Mouse (Mus musculus): ENCODE measurements at regions not wholly inside any gene's neighbourhood (a gene's known extent, or its start where the extent isn't known, plus 50 kb on each side); places are given as distances from the start of the nearest gene placed in this dataset.

- TF ChIP-seq GATA1 (IDR thresholded peaks at IDR 0.05; ENCODE audit: low read length) = no peak
Measured at GRCm38 (mm10) chr5:33521951-33522742, 88.4 kb upstream of the Nkx1-1 start.

GRCm38 (mm10) chr5:33520856-33521255 lies 87.1 kb upstream of the Nkx1-1 start:
- no peak for TF ChIP-seq GATA1 (IDR thresholded peaks at IDR 0.05; ENCODE audit: low read length)

- no peak for TF ChIP-seq GATA1 (IDR thresholded peaks at IDR 0.05; ENCODE audit: low read length)
Measured at GRCm38 (mm10) chr5:33519394-33519793, 85.6 kb upstream of the Nkx1-1 start.

GRCm38 (mm10) chr5:33518860-33519259 lies 85.1 kb upstream of the Nkx1-1 start:
- TF ChIP-seq GATA1 (IDR thresholded peaks at IDR 0.05; ENCODE audit: low read length) = no peak

- TF ChIP-seq GATA1 (IDR thresholded peaks at IDR 0.05; ENCODE audit: low read length) = no peak
Measured at GRCm38 (mm10) chr5:33517625-33518024, 83.8 kb upstream of the Nkx1-1 start.

- no peak for TF ChIP-seq GATA1 (IDR thresholded peaks at IDR 0.05; ENCODE audit: low read length)
Measured at GRCm38 (mm10) chr5:33516211-33516610, 82.4 kb upstream of the Nkx1-1 start.

GRCm38 (mm10) chr5:33512253-33512884 lies 78.6 kb upstream of the Nkx1-1 start:
- TF ChIP-seq GATA1 (IDR thresholded peaks at IDR 0.05; ENCODE audit: low read length) = no peak

GRCm38 (mm10) chr5:33511529-33512252 lies 77.9 kb upstream of the Nkx1-1 start:
- TF ChIP-seq GATA1 (IDR thresholded peaks at IDR 0.05; ENCODE audit: low read length) = no peak

- TF ChIP-seq GATA1 (IDR thresholded peaks at IDR 0.05; ENCODE audit: low read length) = no peak
Measured at GRCm38 (mm10) chr5:33505786-33506185, 72.0 kb upstream of the Nkx1-1 start.

- no peak for TF ChIP-seq GATA1 (IDR thresholded peaks at IDR 0.05; ENCODE audit: low read length)
Measured at GRCm38 (mm10) chr5:33501735-33502495, 68.1 kb upstream of the Nkx1-1 start.

GRCm38 (mm10) chr5:33501211-33501610 lies 67.4 kb upstream of the Nkx1-1 start:
- TF ChIP-seq GATA1 (IDR thresholded peaks at IDR 0.05; ENCODE audit: low read length) = no peak

- no peak for TF ChIP-seq GATA1 (IDR thresholded peaks at IDR 0.05; ENCODE audit: low read length)
Measured at GRCm38 (mm10) chr5:33495900-33496529, 62.2 kb upstream of the Nkx1-1 start.

GRCm38 (mm10) chr5:33495276-33495675 lies 61.5 kb upstream of the Nkx1-1 start:
- no peak for TF ChIP-seq GATA1 (IDR thresholded peaks at IDR 0.05; ENCODE audit: low read length)

- no peak for TF ChIP-seq GATA1 (IDR thresholded peaks at IDR 0.05; ENCODE audit: low read length)
Measured at GRCm38 (mm10) chr5:33492604-33493315, 59.0 kb upstream of the Nkx1-1 start.

Data from G1E-ER4 (cell line).